7 mouse cellular contexts compared by ENCODE assay signal in genomic region chr12:118301866-118302835, GRCm38 (mm10). TPM values are rescaled to one million over a fixed set of nuclear protein-coding genes. Genes with fewer than 3 reads are reported as not detected.
A peak's percentile ranks its signal among the peaks of the same experiment; 100 is the strongest.
DNase-seq lines count a peak whose midpoint lies in the region; ATAC-seq lines count a peak whose summit lies in the region.

No protein-coding gene starts in this region.

- H3K27me3 ChIP-seq in embryonic facial prominence, embryonic 11.5 days (ENCODE audit: control insufficient read depth, insufficient read depth, low read length): no peaks in the 10 kb centered on the region
- H3K27me3 ChIP-seq in limb, embryonic 10.5 days (ENCODE audit: low read depth, poor library complexity, severe bottlenecking): no peaks in the 10 kb centered on the region
- H3K27me3 ChIP-seq in midbrain, embryonic 13.5 days: no peaks in the 10 kb centered on the region

- peak; percentile 100 for DNase-seq in adrenal gland, postnatal 14 days
- DNase-seq in embryonic facial prominence, embryonic 11.5 days (ENCODE audit: low spot score): peak; percentile 99
- DNase-seq in kidney, adult 11 months: peak; percentile 100
- peak; percentile 98 for DNase-seq in limb, embryonic 10.5 days (ENCODE audit: low spot score)
- DNase-seq in spleen, adult 12 weeks (ENCODE audit: low spot score): peak; percentile 100

- peaks cover 5% of the 10 kb centered on the region for H3K4me1 ChIP-seq in embryonic facial prominence, embryonic 11.5 days (ENCODE audit: control insufficient read depth, insufficient read depth, low read length)
- peaks cover 39% of the 10 kb centered on the region for H3K4me1 ChIP-seq in limb, embryonic 10.5 days
- peaks cover 30% of the 10 kb centered on the region for H3K4me1 ChIP-seq in midbrain, embryonic 13.5 days (replicated peaks)

- peak overlapping the region; percentile 73 for H3K4me3 ChIP-seq in embryonic facial prominence, embryonic 11.5 days (ENCODE audit: low read depth, low read length)
- H3K4me3 ChIP-seq in limb, embryonic 10.5 days: peak overlapping the region; percentile 87
- H3K4me3 ChIP-seq in midbrain, embryonic 13.5 days (replicated peaks): peak overlapping the region; percentile 86

- peak overlapping the region; percentile 73 for H3K9ac ChIP-seq in embryonic facial prominence, embryonic 11.5 days (replicated peaks; ENCODE audit: low read length)
- H3K9ac ChIP-seq in midbrain, embryonic 13.5 days (replicated peaks): peak overlapping the region; percentile 75

- no peaks in the 10 kb centered on the region for H3K9me3 ChIP-seq in embryonic facial prominence, embryonic 11.5 days (replicated peaks; ENCODE audit: control insufficient read depth, low read length)
- H3K9me3 ChIP-seq in limb, embryonic 10.5 days (replicated peaks): no peaks in the 10 kb centered on the region
- no peaks in the 10 kb centered on the region for H3K9me3 ChIP-seq in midbrain, embryonic 13.5 days

- WGBS in embryonic facial prominence, embryonic 11.5 days: under 1% methylated on average over 63 of the region's 74 CpGs
- WGBS in limb, embryonic 10.5 days: under 1% methylated on average over 74 of the region's 74 CpGs
- under 1% methylated on average over 72 of the region's 74 CpGs for WGBS in midbrain, embryonic 13.5 days

- peak overlapping the region; percentile 64 for H3K4me2 ChIP-seq in embryonic facial prominence, embryonic 11.5 days (ENCODE audit: low read depth, low read length)
- H3K4me2 ChIP-seq in midbrain, embryonic 13.5 days (replicated peaks): peak overlapping the region; percentile 63

- ATAC-seq in embryonic facial prominence, embryonic 11.5 days (replicated peaks; ENCODE audit: insufficient number of reproducible peaks, low FRiP score, low TSS enrichment, low read depth): peak; percentile 90
- ATAC-seq in granulocyte monocyte progenitor cell, adult 5-6 weeks (replicated peaks; ENCODE audit: poor library complexity, severe bottlenecking): peak; percentile 74
- peak; percentile 92 for ATAC-seq in midbrain, embryonic 13.5 days

- peak overlapping the region; percentile 79 for H3K27ac ChIP-seq in embryonic facial prominence, embryonic 11.5 days (replicated peaks; ENCODE audit: low read depth, low read length)
- H3K27ac ChIP-seq in limb, embryonic 10.5 days: peak overlapping the region; percentile 95
- H3K27ac ChIP-seq in midbrain, embryonic 13.5 days: peak overlapping the region; percentile 98

- H3K36me3 ChIP-seq in embryonic facial prominence, embryonic 11.5 days (replicated peaks; ENCODE audit: control insufficient read depth, insufficient read depth, low read depth, low read length): no peaks in the 10 kb centered on the region
- peaks cover 14% of the 10 kb centered on the region for H3K36me3 ChIP-seq in limb, embryonic 10.5 days
- peaks cover 9% of the 10 kb centered on the region; the same call in 1 of the 2 replicates for H3K36me3 ChIP-seq in midbrain, embryonic 13.5 days

RNA-seq across cellular contexts. Expression of gene Sp4, which starts 0.9 kb away (rescaled TPM):
- 9.4 and 11.8 TPM in 2 replicates for total RNA-seq in adrenal gland, postnatal 14 days (2021)
- polyA plus RNA-seq in embryonic facial prominence, embryonic 11.5 days (2014; fragmentation: Nextera tagmentation; extraction: Ambion mirVana): 16.9 and 18.5 TPM in 2 replicates
- 6.9 and 7.4 TPM in 2 replicates for total RNA-seq in granulocyte monocyte progenitor cell, adult 5-6 weeks (2014; fragmentation: Nextera tagmentation)
- 7.1 and 9.5 TPM in 2 replicates for total RNA-seq in granulocyte monocyte progenitor cell, adult 5-6 weeks (2017)
- polyA plus RNA-seq in limb, embryonic 10.5 days (2016; fragmentation: Nextera tagmentation; extraction: Ambion mirVana): 10.5 and 16.2 TPM in 2 replicates
- polyA plus RNA-seq in midbrain, embryonic 13.5 days (2015; fragmentation: Nextera tagmentation; extraction: Ambion mirVana): 24.1 and 25.8 TPM in 2 replicates

Comparison
In these comparisons a context has a peak if more than half of its experiments do, and no peak if none do; other contexts are left out.
1. Peak in every context shown above with its lines: DNase-seq, ATAC-seq, H3K4me3 ChIP-seq and H3K27ac ChIP-seq.